ENCODE assay signal across 8 mouse cellular contexts in the genomic region with DNA sequence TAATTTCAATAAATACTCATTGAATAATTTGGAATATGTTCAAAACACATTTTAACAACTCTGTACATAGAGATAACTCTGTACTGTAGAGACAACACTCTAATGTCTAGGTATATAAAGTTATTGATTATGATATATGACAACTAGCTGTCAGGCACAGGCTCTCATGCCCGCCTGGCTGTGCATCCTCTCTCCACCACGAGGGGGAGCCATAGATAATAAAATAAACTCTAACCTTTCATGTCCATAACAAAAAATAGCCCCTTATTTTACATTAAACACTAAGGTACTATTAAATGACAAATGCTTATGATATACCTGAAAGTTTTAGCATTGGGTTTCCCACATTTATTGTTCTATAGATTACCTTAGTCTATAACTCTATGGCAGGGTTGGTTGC. TPM values are rescaled to one million over a fixed set of nuclear protein-coding genes. Genes with fewer than 3 reads are reported as not detected.
A peak's percentile ranks its signal among the peaks of the same experiment; 100 is the strongest.
DNase-seq lines count a peak whose midpoint lies in the region; ATAC-seq and TF ChIP-seq lines count a peak whose summit lies in the region.

No protein-coding gene starts in this region.

- H3K4me3 ChIP-seq in forebrain, embryonic 10.5 days = no peak overlapping the region
- H3K4me3 ChIP-seq in forebrain, embryonic 12.5 days (replicated peaks) = no peak overlapping the region
- no peak overlapping the region for H3K4me3 ChIP-seq in MEL (ENCODE audit: control insufficient read depth in 1 of 2, insufficient read depth in 1 of 2, low read depth in 2 of 2, low read length in 2 of 2)

- no peak for TF ChIP-seq EP300 in MEL (IDR thresholded peaks at IDR 0.05; ENCODE audit: low read depth in 1 of 2, low read length in 2 of 2)

- H3K9ac ChIP-seq in forebrain, embryonic 12.5 days = no peak overlapping the region
- H3K9ac ChIP-seq in MEL (ENCODE audit: control insufficient read depth, low read depth, low read length, poor library complexity, severe bottlenecking) = no peak overlapping the region

- intact Hi-C loops in gastrocnemius, postnatal 14 days (cut with DNase I; ENCODE audit: low total_unique reads) = no loop called here

- TF ChIP-seq CTCF in MEL (IDR thresholded peaks at IDR 0.05 in 2 of 3, conservative IDR thresholded peaks at IDR 0.05 in 1 of 3; ENCODE audit: control insufficient read depth in 1 of 3, insufficient read depth in 1 of 3, low read depth in 2 of 3, low read length in 3 of 3, poor library complexity in 1 of 3, severe bottlenecking in 1 of 3) = peak; percentile 79 to 97 (median 84)

- peak; percentile 29 for DNase-seq in forebrain, embryonic 10.5 days (ENCODE audit: extremely low spot score, low spot score)
- peak; percentile 60 for DNase-seq in MEL (ENCODE audit: low read depth, low spot score)
- DNase-seq in cerebellum, postnatal 10 days = peak; percentile 77 to 85
- DNase-seq in gastrocnemius, postnatal 14 days = peak; percentile 46
- peak; percentile 88 for DNase-seq in layer of hippocampus, adult 9-10 months (ENCODE audit: low spot score)
- DNase-seq in spleen, postnatal 36 days (ENCODE audit: low spot score in 2 of 2) = peak; percentile 38 to 63

- TF ChIP-seq POLR2A in MEL (IDR thresholded peaks at IDR 0.05; ENCODE audit: control insufficient read depth in 1 of 2, insufficient read depth in 1 of 2, low read depth in 1 of 2, low read length in 2 of 2, poor library complexity in 1 of 2) = no peak

- WGBS in forebrain, embryonic 10.5 days = 0% methylated on average over 2 of the region's 2 CpGs
- WGBS in forebrain, embryonic 12.5 days = 2% methylated on average over 2 of the region's 2 CpGs

- H3K36me3 ChIP-seq in forebrain, embryonic 10.5 days (replicated peaks) = no peaks in the 10 kb centered on the region
- no peaks in the 10 kb centered on the region for H3K36me3 ChIP-seq in forebrain, embryonic 12.5 days (replicated peaks)
- no peaks in the 10 kb centered on the region; a peak in 1 of 4 replicates for H3K36me3 ChIP-seq in MEL (ENCODE audit: control insufficient read depth in 1 of 2, insufficient read depth in 2 of 2, low read length in 2 of 2)

- no peak overlapping the region for H3K27ac ChIP-seq in forebrain, embryonic 10.5 days
- no peak overlapping the region for H3K27ac ChIP-seq in forebrain, embryonic 12.5 days
- H3K27ac ChIP-seq in MEL (ENCODE audit: control insufficient read depth, low read depth, low read length) = no peak overlapping the region

- no peak overlapping the region for H3K4me2 ChIP-seq in forebrain, embryonic 12.5 days

- peaks cover 4% of the 10 kb centered on the region; the same call in 1 of the 2 replicates for H3K9me3 ChIP-seq in forebrain, embryonic 10.5 days
- no peaks in the 10 kb centered on the region for H3K9me3 ChIP-seq in forebrain, embryonic 12.5 days
- no peaks in the 10 kb centered on the region for H3K9me3 ChIP-seq in MEL (replicated peaks; ENCODE audit: insufficient read depth, low read length)

- H3K27me3 ChIP-seq in forebrain, embryonic 10.5 days (ENCODE audit: poor library complexity, severe bottlenecking) = no peaks in the 10 kb centered on the region
- H3K27me3 ChIP-seq in forebrain, embryonic 12.5 days = no peaks in the 10 kb centered on the region
- H3K27me3 ChIP-seq in MEL (ENCODE audit: control insufficient read depth in 1 of 2, insufficient read depth in 2 of 2, low read length in 2 of 2) = no peaks in the 10 kb centered on the region

- TF ChIP-seq RAD21 in MEL (IDR thresholded peaks at IDR 0.05; ENCODE audit: low read depth, low read length) = peak; percentile 98

- ATAC-seq in forebrain, embryonic 12.5 days (ENCODE audit: low FRiP score) = no peak
- ATAC-seq in megakaryocyte, adult 5-6 weeks (ENCODE audit: poor library complexity, severe bottlenecking) = peak; percentile 86

- H3K4me1 ChIP-seq in forebrain, embryonic 10.5 days = no peaks in the 10 kb centered on the region
- H3K4me1 ChIP-seq in forebrain, embryonic 12.5 days = no peaks in the 10 kb centered on the region
- no peaks in the 10 kb centered on the region for H3K4me1 ChIP-seq in MEL (ENCODE audit: control insufficient read depth in 1 of 2, insufficient read depth in 2 of 2, low read length in 2 of 2)

- H3K79me2 ChIP-seq in MEL (ENCODE audit: control insufficient read depth, insufficient read depth, low read length, poor library complexity) = no peaks in the 10 kb centered on the region

TF ChIP-seq in MEL, 35 proteins besides CTCF, POLR2A, EP300 and RAD21:
- no peak for TF ChIP-seq KAT2A (conservative IDR thresholded peaks at IDR 0.05; ENCODE audit: low read depth, low read length)
- peak; percentile 98 for TF ChIP-seq SMC3 (IDR thresholded peaks at IDR 0.05; ENCODE audit: low read depth, low read length)
- peak; percentile 98 for TF ChIP-seq ZC3H11A (IDR thresholded peaks at IDR 0.05; ENCODE audit: low read depth, low read length)
- peak; percentile 10; the same call in 1 of the 2 replicates for TF ChIP-seq ZNF384 (IDR thresholded peaks at IDR 0.05; ENCODE audit: low read depth, low read length)

RNA-seq across cellular contexts. Expression of a gene that starts 54.4 kb away (rescaled TPM):
- 132 and 139 TPM in 2 replicates for polyA plus RNA-seq in forebrain, embryonic 10.5 days (2016; fragmentation: Nextera tagmentation; extraction: Ambion mirVana)
- polyA plus RNA-seq in forebrain, embryonic 12.5 days (2016; fragmentation: Nextera tagmentation; extraction: Ambion mirVana) = 180 and 188 TPM in 2 replicates
- 185 and 187 TPM in 2 replicates for total RNA-seq in MEL (2012; rRNA removed)
- 100 to 1,000 TPM in 1 of 2 experiments, 10 to 100 TPM in 1; 74.7 to 157 TPM for polyA plus RNA-seq in MEL (2012; ENCODE audit: insufficient read depth in 1 of 2, insufficient read length in 2 of 2, low read depth in 1 of 2, low replicate concordance in 2 of 2, missing spikeins in 1 of 2)
- total RNA-seq in gastrocnemius, postnatal 14 days (2021) = 1 to 10 TPM; 5.5 to 9.8 TPM
- total RNA-seq in megakaryocyte, adult 5-6 weeks (2015) = 40.0 and 41.8 TPM in 2 replicates
- 74.2 and 88.3 TPM in 2 replicates for total RNA-seq in megakaryocyte, adult 5-6 weeks (2017)

RNA-seq across cellular contexts. Expression of a gene that starts 54.5 kb away (rescaled TPM):
- 8.5 and 9.9 TPM in 2 replicates for polyA plus RNA-seq in forebrain, embryonic 10.5 days (2016; fragmentation: Nextera tagmentation; extraction: Ambion mirVana)
- polyA plus RNA-seq in forebrain, embryonic 12.5 days (2016; fragmentation: Nextera tagmentation; extraction: Ambion mirVana) = 10.2 and 10.9 TPM in 2 replicates
- 7.1 and 7.7 TPM in 2 replicates for total RNA-seq in MEL (2012; rRNA removed)
- 10 to 100 TPM in 1 of 2 experiments, not detected in 1; 11.6 TPM for polyA plus RNA-seq in MEL (2012; ENCODE audit: insufficient read depth in 1 of 2, insufficient read length in 2 of 2, low read depth in 1 of 2, low replicate concordance in 2 of 2, missing spikeins in 1 of 2)
- 1 to 10 TPM; 2.7 to 2.8 TPM for total RNA-seq in gastrocnemius, postnatal 14 days (2021)
- total RNA-seq in megakaryocyte, adult 5-6 weeks (2015) = 19.2 and 20.1 TPM in 2 replicates
- 7.5 and 9.6 TPM in 2 replicates for total RNA-seq in megakaryocyte, adult 5-6 weeks (2017)

Comparison
In these comparisons a context has a peak if more than half of its experiments do, and no peak if none do; other contexts are left out.
1. DNase-seq: peak in every context shown above with its lines; median percentile 88 in layer of hippocampus, adult 9-10 months; 81 in cerebellum, postnatal 10 days; 60 in MEL; 50 in spleen, postnatal 36 days; 46 in gastrocnemius, postnatal 14 days; 29 in forebrain, embryonic 10.5 days.